Comparison of ENCODE assay signal across 8 mouse cellular contexts in the genomic region with DNA sequence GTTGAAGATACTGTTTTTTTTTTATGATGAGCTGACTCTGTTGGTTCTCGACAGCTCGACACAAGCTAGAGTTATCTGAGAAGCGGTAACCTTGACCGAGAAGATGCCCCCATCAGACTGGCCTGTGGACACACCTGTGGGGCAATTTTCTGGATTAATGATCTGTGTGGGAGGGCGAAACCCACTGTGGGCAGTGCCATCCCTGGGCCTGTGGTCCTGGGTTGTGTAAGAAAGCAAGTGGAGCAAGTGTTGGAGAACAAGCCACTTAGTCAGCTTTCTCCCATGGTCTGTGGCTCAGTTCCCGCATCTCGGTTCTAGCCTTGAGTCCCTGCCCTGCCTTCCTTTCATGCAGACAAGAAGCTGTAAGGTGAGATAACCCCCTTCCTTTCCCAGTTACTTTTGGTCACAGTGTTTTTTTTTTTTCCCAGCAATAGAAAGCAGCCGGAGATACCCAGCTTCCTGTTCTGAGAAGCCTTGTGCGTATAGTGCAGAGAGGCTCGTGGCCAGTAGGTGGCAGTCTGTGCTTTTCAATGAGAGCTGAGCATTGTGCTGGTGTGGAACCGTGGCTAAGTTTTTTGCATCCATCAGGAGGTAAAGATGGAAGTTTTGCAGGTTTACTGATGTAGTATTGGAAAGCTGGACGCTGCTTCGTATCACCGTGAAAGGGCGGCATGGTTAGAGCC. TPM values are rescaled to one million over a fixed set of nuclear protein-coding genes. Genes with fewer than 3 reads are reported as not detected.
DNase-seq lines count a peak whose midpoint lies in the region; ATAC-seq and TF ChIP-seq lines count a peak whose summit lies in the region.

No protein-coding gene starts in this region.

- peaks cover 24% of the 10 kb centered on the region for H3K36me3 ChIP-seq in E14TG2a.4 (ENCODE audit: insufficient read depth, low read length)
- H3K36me3 ChIP-seq in forebrain, embryonic 13.5 days (ENCODE audit: poor library complexity, severe bottlenecking), result no peaks in the 10 kb centered on the region
- 0 out of 2 replicates have a peak, but pooled peaks cover 6% of the 10 kb centered on the region for H3K36me3 ChIP-seq in liver, embryonic 15.5 days (replicated peaks)
- H3K36me3 ChIP-seq in neural tube, embryonic 12.5 days, result no peaks in the 10 kb centered on the region; the same call in 1 of the 2 replicates
- no peaks in the 10 kb centered on the region for H3K36me3 ChIP-seq in stomach, embryonic 16.5 days (ENCODE audit: control insufficient read depth, insufficient read depth, low read length)

- WGBS in forebrain, embryonic 13.5 days, result 56% methylated on average over 15 of the region's 15 CpGs
- 35% methylated on average over 15 of the region's 15 CpGs for WGBS in liver, embryonic 15.5 days (ENCODE audit: insufficient replicate concordance)
- WGBS in neural tube, embryonic 12.5 days, result 60% methylated on average over 15 of the region's 15 CpGs
- WGBS in stomach, embryonic 16.5 days, result 49% methylated on average over 15 of the region's 15 CpGs

- intact Hi-C loops in heart, postnatal 10 days (cut with DNase I), result loop anchor here (5.0 to 10.0 kb wide), 4 partner anchors 156 to 1736 kb away; partner anchors contain the start of gene Tent5a

- no peak overlapping the region for H3K4me3 ChIP-seq in E14TG2a.4 (replicated peaks; ENCODE audit: low read length)
- no peak overlapping the region for H3K4me3 ChIP-seq in forebrain, embryonic 13.5 days
- no peak overlapping the region for H3K4me3 ChIP-seq in liver, embryonic 15.5 days (replicated peaks)
- no peak overlapping the region for H3K4me3 ChIP-seq in neural tube, embryonic 12.5 days
- no peak overlapping the region for H3K4me3 ChIP-seq in stomach, embryonic 16.5 days (replicated peaks; ENCODE audit: low read length)

- H3K27me3 ChIP-seq in E14TG2a.4 (ENCODE audit: insufficient read depth, low read length), result no peaks in the 10 kb centered on the region
- no peaks in the 10 kb centered on the region for H3K27me3 ChIP-seq in forebrain, embryonic 13.5 days
- no peaks in the 10 kb centered on the region for H3K27me3 ChIP-seq in liver, embryonic 15.5 days
- H3K27me3 ChIP-seq in neural tube, embryonic 12.5 days (replicated peaks), result no peaks in the 10 kb centered on the region
- H3K27me3 ChIP-seq in stomach, embryonic 16.5 days (ENCODE audit: control insufficient read depth, insufficient read depth, low read length), result no peaks in the 10 kb centered on the region

- peak; percentile 86 for TF ChIP-seq CTCF in E14TG2a.4 (conservative IDR thresholded peaks at IDR 0.05; ENCODE audit: low read length)

- H3K27ac ChIP-seq in forebrain, embryonic 13.5 days, result no peak overlapping the region
- H3K27ac ChIP-seq in liver, embryonic 15.5 days (replicated peaks), result no peak overlapping the region
- H3K27ac ChIP-seq in neural tube, embryonic 12.5 days, result no peak overlapping the region
- no peak overlapping the region for H3K27ac ChIP-seq in stomach, embryonic 16.5 days (ENCODE audit: low read length)

- H3K4me1 ChIP-seq in E14TG2a.4 (replicated peaks; ENCODE audit: low read depth, low read length), result peaks cover 4% of the 10 kb centered on the region; the same call in 1 of the 2 replicates
- peaks cover 2% of the 10 kb centered on the region; the same call in 1 of the 2 replicates for H3K4me1 ChIP-seq in forebrain, embryonic 13.5 days
- H3K4me1 ChIP-seq in liver, embryonic 15.5 days (replicated peaks), result no peaks in the 10 kb centered on the region
- no peaks in the 10 kb centered on the region for H3K4me1 ChIP-seq in neural tube, embryonic 12.5 days
- H3K4me1 ChIP-seq in stomach, embryonic 16.5 days (ENCODE audit: control insufficient read depth, insufficient read depth, low read length), result no peaks in the 10 kb centered on the region

- no peak overlapping the region for H3K4me2 ChIP-seq in forebrain, embryonic 13.5 days
- no peak overlapping the region for H3K4me2 ChIP-seq in liver, embryonic 15.5 days
- no peak overlapping the region for H3K4me2 ChIP-seq in neural tube, embryonic 12.5 days (replicated peaks)
- H3K4me2 ChIP-seq in stomach, embryonic 16.5 days (ENCODE audit: low read depth, low read length), result no peak overlapping the region

- ATAC-seq in forebrain, embryonic 13.5 days, result peak; percentile 96
- peak; percentile 49 for ATAC-seq in liver, embryonic 15.5 days (ENCODE audit: insufficient read depth)
- peak; percentile 95 for ATAC-seq in neural tube, embryonic 12.5 days (ENCODE audit: low FRiP score, low read depth)
- ATAC-seq in stomach, embryonic 16.5 days (ENCODE audit: insufficient read depth, low FRiP score), result peak; percentile 71; the same call in 1 of the 2 replicates

- H3K9ac ChIP-seq in forebrain, embryonic 13.5 days, result no peak overlapping the region
- no peak overlapping the region for H3K9ac ChIP-seq in liver, embryonic 15.5 days
- no peak overlapping the region for H3K9ac ChIP-seq in neural tube, embryonic 12.5 days
- H3K9ac ChIP-seq in stomach, embryonic 16.5 days (ENCODE audit: low read length), result no peak overlapping the region

- no peaks in the 10 kb centered on the region for H3K9me3 ChIP-seq in E14TG2a.4 (ENCODE audit: low read length)
- no peaks in the 10 kb centered on the region for H3K9me3 ChIP-seq in forebrain, embryonic 13.5 days (replicated peaks)
- H3K9me3 ChIP-seq in liver, embryonic 15.5 days (replicated peaks), result no peaks in the 10 kb centered on the region
- no peaks in the 10 kb centered on the region for H3K9me3 ChIP-seq in neural tube, embryonic 12.5 days
- H3K9me3 ChIP-seq in stomach, embryonic 16.5 days (replicated peaks; ENCODE audit: control insufficient read depth, low read length), result peaks cover 3% of the 10 kb centered on the region; the same call in 1 of the 2 replicates

- peak; percentile 61 for DNase-seq in c-Kit-positive CD71-positive TER-119-positive erythroid progenitor cells, embryonic 14.5 days (ENCODE audit: low spot score)
- DNase-seq in heart, postnatal 10 days, result peak; percentile 84 to 89
- peak; percentile 80 to 91 for DNase-seq in kidney, postnatal 36 days

RNA-seq across cellular contexts. Expression of gene Bckdhb, which starts 31.8 kb away (rescaled TPM):
- polyA plus RNA-seq in forebrain, embryonic 13.5 days (2015; fragmentation: Nextera tagmentation; extraction: Ambion mirVana), result 40.1 and 47.5 TPM in 2 replicates
- total RNA-seq in heart, postnatal 10 days (2021), result 10 to 100 TPM; 36.3 to 53.4 TPM
- polyA plus RNA-seq in liver, embryonic 15.5 days (2015; fragmentation: Nextera tagmentation; extraction: Ambion mirVana), result 33.6 and 34.1 TPM in 2 replicates
- 35.0 and 38.2 TPM in 2 replicates for polyA plus RNA-seq in neural tube, embryonic 12.5 days (2016; fragmentation: Nextera tagmentation; extraction: Ambion mirVana)
- 47.5 and 48.1 TPM in 2 replicates for polyA plus RNA-seq in stomach, embryonic 16.5 days (2015; fragmentation: Nextera tagmentation; extraction: Ambion mirVana)
